Mouse (Mus musculus) heart, adult 2 months (tissue): ENCODE measurements around the gene Defa26.
"Not testable (repeated sequence)": the region's sequence is repeated elsewhere in the genome, so short reads cannot be mapped to it uniquely, and the experiment has no call there.

Experiments used
- CTCF ChIP-seq: fragments of 200-600 bp; IDR thresholded peaks from 2 replicates; pipeline ENCODE4 v1.8.1; 2022; ENCODE audit warnings: antibody characterized with exemption, mild to moderate bottlenecking, moderate library complexity
- EP300 ChIP-seq: fragments of 200-500 bp; IDR thresholded peaks from 2 replicates; pipeline ENCODE4 v1.6.1; 2011; ENCODE audit warnings: low read depth, low read length, control low read depth; ENCODE audit not compliant: insufficient read depth
- POLR2A ChIP-seq: fragments of 200-500 bp; IDR thresholded peaks from 2 replicates; pipeline ENCODE4 v1.6.1; 2011; ENCODE audit warnings: mild to moderate bottlenecking, low read depth, low read length, control low read depth; ENCODE audit not compliant: insufficient read depth

DNA sequence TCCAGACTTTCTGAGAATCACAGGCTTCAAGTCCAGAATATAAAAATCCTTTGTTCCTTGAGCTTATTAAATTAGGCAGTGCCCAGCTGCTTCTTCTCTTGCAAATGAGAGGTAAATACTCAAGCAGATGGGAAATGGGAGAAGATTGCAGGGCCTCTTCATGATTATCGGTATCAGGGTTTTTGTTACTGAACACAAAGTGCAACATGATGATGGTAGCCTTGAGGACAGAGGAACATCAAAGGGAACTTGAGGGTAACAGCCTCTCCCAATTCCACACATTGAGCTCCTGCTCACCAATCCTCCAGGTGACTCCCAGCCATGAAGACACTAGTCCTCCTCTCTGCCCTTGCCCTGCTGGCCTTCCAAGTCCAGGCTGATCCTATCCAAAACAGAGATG is 35.3 kb upstream of the Defa26 start, which contains the start of gene Defa28:
- not testable (repeated sequence) for TF ChIP-seq CTCF, POLR2A, EP300
